Mouse (Mus musculus): Measurements from ENCODE around the gene Llph.

The Llph gene

GRCm38 (mm10) chr10:120279482-120280128 is 52.7 kb downstream of the Llph start:
- no peak for DNase-seq (ENCODE audit: low spot score in 2 of 2)

GRCm38 (mm10) chr10:120280375-120280774 is 53.5 kb downstream of the Llph start:
- DNase-seq (ENCODE audit: low spot score in 2 of 2): no peak

- no peak for DNase-seq (ENCODE audit: low spot score in 2 of 2)
Measured at GRCm38 (mm10) chr10:120281700-120282099, 54.8 kb downstream of the Llph start.

Data from thymus, postnatal 10 days (tissue).